Mouse (Mus musculus) forebrain, embryonic 14.5 days (tissue): ENCODE measurements at regions not wholly inside any gene's neighbourhood (a gene's known extent, or its start where the extent isn't known, plus 50 kb on each side); places are given as distances from the start of the nearest gene placed in this dataset.

Experiments
- ATAC-seq: fragments of 200-750 bp; cut with Nextera tagmentation; 2 replicates; pipeline ENCODE4 v1.8.0; 2017; ENCODE audit warnings: mild to moderate bottlenecking, moderate library complexity
- DNase-seq: peaks from one replicate; pipeline ENCODE4 v3.0.0-alpha.2; 2015; ENCODE audit warnings: low spot score
- H3K27ac ChIP-seq: fragments of 300-500 bp; sonication (generic); 2 replicates; pipeline ENCODE4 v1.5.1; 2014; ENCODE audit warnings: low read depth, mild to moderate bottlenecking, control low read depth, low read length, moderate library complexity
- H3K27me3 ChIP-seq: fragments of 300-500 bp; sonication (generic); replicated peaks from 2 replicates; pipeline ENCODE4 v1.6.1; 2014; ENCODE audit warnings: low read length, control low read depth, mixed read lengths; ENCODE audit not compliant: control insufficient read depth, insufficient read depth
- H3K36me3 ChIP-seq: fragments of 300-500 bp; sonication (generic); 2 replicates; pipeline ENCODE4 v1.6.1; 2014; ENCODE audit warnings: low read length, control low read depth; ENCODE audit not compliant: control insufficient read depth, insufficient read depth
- H3K4me1 ChIP-seq: fragments of 300-500 bp; sonication (generic); 2 replicates; pipeline ENCODE4 v1.6.1; 2014; ENCODE audit warnings: antibody characterized with exemption, low read length, control low read depth; ENCODE audit not compliant: control insufficient read depth, insufficient read depth
- H3K4me2 ChIP-seq: fragments of 300-500 bp; sonication (generic); 2 replicates; pipeline ENCODE4 v1.6.1; 2014; ENCODE audit warnings: mild to moderate bottlenecking, control low read depth, low read length
- H3K4me3 ChIP-seq: fragments of 300-500 bp; sonication (generic); 2 replicates; pipeline ENCODE4 v1.5.1; 2014; ENCODE audit warnings: low read depth, low read length, control low read depth
- H3K9ac ChIP-seq: fragments of 300-500 bp; sonication (generic); 2 replicates; pipeline ENCODE4 v1.6.1; 2014; ENCODE audit warnings: mild to moderate bottlenecking, low read length, control low read depth, moderate library complexity
- H3K9me3 ChIP-seq: fragments of 300-500 bp; sonication (generic); replicated peaks from 2 replicates; pipeline ENCODE4 v1.6.1; 2016; ENCODE audit warnings: low read length, control low read depth, mixed read lengths; ENCODE audit not compliant: control insufficient read depth
- WGBS: fragments of 180-500 bp; shearing (Covaris S2); extraction: QIAGEN DNeasy Blood & Tissue Kit; methylation state at CpG from one replicate; pipeline ENCODE4 v1.1.7; 2014; 5-methylcytosine and 5-hydroxymethylcytosine counted together

DNA sequence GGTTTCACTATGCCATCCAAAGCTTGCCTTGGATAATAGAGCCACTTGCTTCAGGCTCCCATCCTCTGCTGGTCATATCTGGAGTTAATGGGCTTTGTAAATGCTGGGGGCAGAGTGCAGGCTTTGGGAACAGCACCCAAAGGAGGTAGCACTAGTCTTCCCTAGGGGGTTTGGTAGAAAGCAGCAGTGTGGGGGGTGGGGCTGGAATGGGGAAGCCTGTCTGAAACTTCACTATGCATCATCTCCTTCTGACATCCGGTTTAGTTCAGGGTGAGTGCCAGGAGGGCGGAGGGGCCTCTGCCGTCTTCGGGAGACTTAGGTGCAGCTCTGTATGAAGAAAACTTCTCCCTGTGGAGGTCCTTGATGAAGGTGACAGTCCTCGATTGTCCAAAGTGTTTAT, 124.8 kb downstream of the Cd24a start:
- WGBS, result 91% methylated on average over 5 of the region's 5 CpGs
- DNase-seq (no peak), ATAC-seq (no peak)

DNA sequence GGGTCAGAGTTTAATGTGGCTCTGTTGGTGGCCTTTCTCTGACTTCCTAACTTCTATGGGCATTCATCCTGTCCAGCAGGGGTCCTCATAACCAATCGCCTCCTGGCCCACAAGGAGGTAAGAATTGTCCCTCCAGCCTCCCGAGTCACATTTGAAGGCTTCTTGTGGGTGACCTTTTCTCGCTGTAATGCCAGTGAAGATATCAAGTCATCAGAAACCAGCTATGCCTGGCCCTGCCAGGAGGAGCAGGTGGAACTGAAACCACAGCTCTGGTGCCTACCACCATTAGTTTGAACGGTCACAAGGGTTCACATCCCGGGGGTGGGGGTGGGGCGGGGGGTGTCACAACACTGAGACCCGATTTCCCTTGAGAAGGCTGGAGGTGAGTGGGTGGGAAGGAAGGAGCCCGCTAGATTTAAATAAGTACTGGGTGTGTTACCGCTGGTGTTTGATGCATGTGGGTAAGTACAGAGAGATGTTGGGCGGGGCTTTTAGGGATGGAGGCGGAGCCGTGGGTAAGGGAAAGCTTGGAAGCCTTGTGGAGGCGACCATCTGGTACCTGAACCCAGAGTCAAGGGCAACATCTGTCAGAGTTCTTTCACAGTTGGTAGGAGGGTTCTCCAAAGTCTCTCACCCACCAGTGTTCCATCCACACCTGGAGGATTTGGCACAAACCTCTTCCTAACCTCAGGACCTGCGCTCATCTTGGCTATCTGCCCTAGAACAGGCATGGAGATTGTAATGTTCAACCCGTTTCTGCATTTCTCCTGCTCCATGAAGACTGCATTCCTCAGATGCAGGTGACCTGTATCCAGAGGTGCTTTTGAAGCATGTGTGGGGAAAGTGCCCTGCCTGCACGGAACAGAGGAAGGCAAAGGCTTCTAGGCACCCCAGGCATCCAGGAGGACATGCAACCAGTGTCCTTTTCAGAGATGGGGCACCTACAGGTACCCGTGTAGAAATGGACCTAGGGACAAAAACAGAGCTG, 128.2 kb downstream of the Cd24a start:
- DNase-seq (no peak), ATAC-seq (no peak)
- Histone ChIP-seq H3K9ac (no peak overlapping the region), H3K4me1 (no peaks in the 10 kb centered on the region), H3K9me3 (no peaks in the 10 kb centered on the region), H3K4me3 (no peak overlapping the region), H3K27me3 (no peaks in the 10 kb centered on the region), H3K36me3 (no peaks in the 10 kb centered on the region), H3K27ac (no peak overlapping the region), H3K4me2 (no peak overlapping the region)
- WGBS, result 66% methylated on average over 17 of the region's 17 CpGs

More for the DNA sequence above, 124.8 kb downstream of the Cd24a start:
- H3K9me3 ChIP-seq, result no peaks in the 10 kb centered on the region
- no peak overlapping the region for H3K27ac ChIP-seq
- H3K4me1 ChIP-seq, result no peaks in the 10 kb centered on the region
- no peak overlapping the region for H3K4me2 ChIP-seq
- H3K36me3 ChIP-seq, result no peaks in the 10 kb centered on the region
- H3K4me3 ChIP-seq, result no peak overlapping the region
- no peaks in the 10 kb centered on the region for H3K27me3 ChIP-seq
- no peak overlapping the region for H3K9ac ChIP-seq

DNA sequence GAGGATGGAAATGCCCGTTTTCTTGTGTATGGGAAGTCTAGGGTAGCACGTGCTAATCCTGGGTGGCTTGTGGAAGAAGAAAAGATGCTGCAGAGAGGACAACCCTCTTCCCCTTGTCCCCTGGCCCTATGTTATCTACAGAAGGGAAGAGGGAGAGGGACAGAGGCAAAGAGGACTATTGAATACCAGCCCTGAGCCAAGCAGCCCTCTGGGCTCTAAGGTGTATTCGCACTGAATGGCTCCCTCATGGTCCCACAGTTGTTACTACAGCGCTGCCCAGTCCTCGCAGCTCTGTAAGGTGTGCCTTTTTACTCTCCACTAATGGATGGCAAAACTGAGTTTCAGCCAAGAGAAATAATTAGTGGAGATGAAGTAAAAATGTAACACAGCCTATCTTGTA, 128.9 kb downstream of the Cd24a start:
- Histone ChIP-seq H3K4me1 (no peaks in the 10 kb centered on the region), H3K4me2 (no peak overlapping the region), H3K27me3 (no peaks in the 10 kb centered on the region), H3K4me3 (no peak overlapping the region), H3K27ac (no peak overlapping the region), H3K9ac (no peak overlapping the region), H3K36me3 (no peaks in the 10 kb centered on the region), H3K9me3 (no peaks in the 10 kb centered on the region)
- 83% methylated on average over 5 of the region's 5 CpGs for WGBS
- DNase-seq (no peak), ATAC-seq (no peak)

DNA sequence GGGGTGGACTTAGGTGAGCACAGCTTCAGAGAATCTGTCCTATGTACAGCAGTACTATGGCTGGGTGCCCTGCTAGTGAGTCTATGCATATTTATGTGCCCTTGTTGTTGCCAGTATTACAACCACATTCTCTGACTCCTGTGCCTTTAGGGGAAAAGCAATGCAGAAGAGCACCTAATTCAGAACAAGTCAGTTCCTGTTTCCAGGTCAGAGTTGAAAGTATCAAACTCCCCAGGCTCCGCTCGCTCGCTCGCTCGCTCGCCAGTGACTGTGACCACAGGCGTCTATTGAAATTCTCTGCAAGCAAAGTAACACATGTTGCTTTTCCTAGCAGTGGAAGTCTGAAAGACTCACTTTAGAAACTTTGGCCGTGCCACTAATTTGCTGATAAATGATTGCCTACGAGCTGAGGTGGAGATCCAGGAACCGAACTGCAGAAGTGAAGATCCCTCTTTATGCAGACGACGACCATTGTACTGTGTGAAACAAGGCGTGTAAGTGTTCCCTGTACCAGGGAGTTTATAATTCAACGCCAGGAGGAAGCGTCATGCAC, 129.8 kb downstream of the Cd24a start:
- H3K9me3 ChIP-seq, result no peaks in the 10 kb centered on the region
- DNase-seq (no peak), ATAC-seq (no peak)
- no peak overlapping the region for H3K9ac ChIP-seq
- WGBS, result 59% methylated on average over 15 of the region's 15 CpGs
- no peak overlapping the region for H3K4me2 ChIP-seq
- H3K36me3 ChIP-seq, result no peaks in the 10 kb centered on the region
- no peak overlapping the region for H3K4me3 ChIP-seq
- no peak overlapping the region for H3K27ac ChIP-seq
- no peaks in the 10 kb centered on the region for H3K27me3 ChIP-seq
- H3K4me1 ChIP-seq, result no peaks in the 10 kb centered on the region

DNA sequence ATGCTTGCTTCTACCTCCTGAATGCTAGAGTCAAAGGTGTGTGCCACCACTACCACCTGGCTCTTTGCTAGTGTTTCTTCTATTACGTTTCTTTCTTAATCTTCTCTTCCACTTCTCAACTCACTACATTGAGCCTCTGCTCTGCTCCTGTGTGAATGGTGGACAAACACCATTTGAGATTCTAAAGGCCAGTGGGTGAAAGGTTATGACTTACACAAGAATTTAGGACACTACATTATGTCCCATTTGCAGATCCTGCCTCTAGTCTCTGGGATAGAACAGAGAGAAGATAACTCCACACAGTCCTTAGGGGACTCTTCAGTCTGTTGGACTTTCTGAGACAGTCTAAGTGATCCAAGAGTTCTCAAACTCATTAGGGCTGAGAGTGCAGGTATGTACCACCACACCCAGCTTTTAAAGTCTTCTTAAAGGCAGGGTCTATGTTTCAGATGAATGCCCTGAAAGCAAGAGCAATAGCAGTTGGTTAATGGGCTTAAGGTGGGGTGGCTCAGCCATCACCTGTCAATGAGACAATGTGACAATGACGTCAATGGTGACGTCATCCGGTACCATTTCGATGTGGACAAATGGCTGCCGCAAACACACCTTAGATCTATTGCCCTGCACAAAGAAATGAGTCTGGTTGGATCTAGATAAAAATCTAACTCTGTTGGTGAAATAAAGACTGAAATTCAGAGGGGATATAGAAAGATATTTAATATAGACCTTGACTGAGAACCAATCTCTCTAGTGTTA, 131.4 kb downstream of the Cd24a start:
- Histone ChIP-seq H3K4me1 (no peaks in the 10 kb centered on the region), H3K9me3 (no peaks in the 10 kb centered on the region), H3K36me3 (no peaks in the 10 kb centered on the region), H3K27me3 (no peaks in the 10 kb centered on the region), H3K9ac (no peak overlapping the region), H3K4me2 (no peak overlapping the region), H3K4me3 (no peak overlapping the region), H3K27ac (no peak overlapping the region)
- DNase-seq, result no peak
- 92% methylated on average over 6 of the region's 6 CpGs for WGBS
- ATAC-seq, result no peak

DNA sequence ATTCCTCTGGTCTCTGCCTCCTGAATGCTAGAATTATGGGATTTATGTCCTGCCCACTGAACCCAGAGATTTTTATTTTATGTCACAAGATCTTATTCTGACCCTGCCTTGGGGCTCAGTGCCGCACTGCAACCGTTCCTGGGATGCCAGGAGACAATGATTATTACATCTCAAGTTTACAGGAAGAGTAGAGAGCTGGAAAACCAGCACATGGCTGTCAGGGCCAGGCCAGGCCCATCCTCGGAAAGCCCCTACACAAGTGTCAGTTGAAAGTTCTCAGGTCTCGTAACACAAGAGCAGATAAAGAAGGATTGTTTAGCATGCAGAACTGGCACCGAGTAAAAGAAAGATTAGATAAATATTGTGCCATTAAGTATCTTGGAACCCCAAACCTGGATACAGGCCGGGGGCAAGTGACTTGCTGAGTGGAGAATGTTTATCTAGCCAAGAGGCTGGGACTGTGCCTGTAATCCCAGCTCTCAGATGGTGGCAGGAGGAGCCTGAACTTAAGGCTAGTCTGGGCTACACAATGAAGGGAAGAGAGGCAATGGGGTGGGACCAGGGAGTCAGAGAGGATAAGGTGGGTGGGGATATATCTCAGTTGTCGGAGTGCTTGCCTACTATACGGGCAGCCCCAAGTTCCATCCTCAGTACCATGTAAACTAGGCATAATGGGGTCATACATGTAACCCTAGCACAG, 132.3 kb downstream of the Cd24a start:
- H3K4me1 ChIP-seq, result no peaks in the 10 kb centered on the region
- no peak overlapping the region for H3K27ac ChIP-seq
- DNase-seq (no peak), ATAC-seq (no peak)
- no peak overlapping the region for H3K4me3 ChIP-seq
- H3K27me3 ChIP-seq, result no peaks in the 10 kb centered on the region
- H3K4me2 ChIP-seq, result no peak overlapping the region
- no peaks in the 10 kb centered on the region for H3K36me3 ChIP-seq
- WGBS, result 91% methylated on average over 8 of the region's 8 CpGs
- H3K9ac ChIP-seq, result no peak overlapping the region
- no peaks in the 10 kb centered on the region for H3K9me3 ChIP-seq

DNA sequence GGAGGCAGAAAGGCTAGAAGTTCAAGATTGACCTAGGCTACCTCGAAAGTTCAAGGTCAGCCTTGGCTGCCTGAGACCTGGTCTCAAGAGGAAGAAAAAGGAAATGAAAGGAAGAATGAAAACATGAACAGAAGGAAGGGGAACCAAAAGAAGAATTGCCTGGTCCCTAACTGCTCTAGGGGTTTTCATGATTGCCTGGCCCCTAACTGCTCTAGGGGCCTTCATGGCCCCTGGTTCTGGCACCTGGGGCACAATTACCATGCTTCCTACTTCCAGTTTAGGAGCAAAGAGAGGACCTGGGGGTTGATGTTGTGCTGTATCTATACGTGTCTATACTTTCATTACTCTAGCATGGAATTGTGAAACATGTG, 132.8 kb downstream of the Cd24a start:
- DNase-seq, result no peak
- 87% methylated on average over 2 of the region's 2 CpGs for WGBS
- H3K4me1 ChIP-seq, result no peaks in the 10 kb centered on the region
- H3K36me3 ChIP-seq, result no peaks in the 10 kb centered on the region
- H3K9ac ChIP-seq, result no peak overlapping the region
- no peak overlapping the region for H3K4me3 ChIP-seq
- no peak overlapping the region for H3K27ac ChIP-seq
- no peak for ATAC-seq
- no peaks in the 10 kb centered on the region for H3K27me3 ChIP-seq
- H3K9me3 ChIP-seq, result no peaks in the 10 kb centered on the region
- H3K4me2 ChIP-seq, result no peak overlapping the region

DNA sequence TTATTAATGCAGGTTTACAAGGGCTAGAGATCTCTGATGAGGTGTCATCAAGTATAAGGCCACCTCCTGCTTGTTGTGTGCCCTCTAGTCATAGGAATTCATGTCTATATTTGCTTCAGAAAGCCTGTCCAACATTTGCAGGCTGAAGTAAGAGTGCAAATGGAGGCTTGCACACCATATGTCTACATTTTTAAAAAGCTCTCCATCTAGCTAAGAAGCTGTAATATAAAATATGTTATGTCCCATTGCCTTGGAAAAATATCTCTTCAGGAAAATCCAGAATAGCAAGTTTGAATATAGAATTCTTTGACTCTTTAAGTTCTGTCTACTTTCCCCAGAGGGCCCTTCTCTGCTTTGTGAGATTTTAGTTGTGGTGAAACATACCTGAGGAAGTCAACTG, 134.6 kb downstream of the Cd24a start:
- Histone ChIP-seq H3K9ac (no peak overlapping the region), H3K9me3 (no peaks in the 10 kb centered on the region), H3K27me3 (no peaks in the 10 kb centered on the region), H3K4me1 (no peaks in the 10 kb centered on the region), H3K4me3 (no peak overlapping the region), H3K36me3 (no peaks in the 10 kb centered on the region), H3K4me2 (no peak overlapping the region), H3K27ac (no peak overlapping the region)
- DNase-seq (no peak), ATAC-seq (no peak)
